Mouse (Mus musculus): ENCODE data around the gene Anapc16. TPM values are rescaled to one million over a fixed set of nuclear protein-coding genes. Genes with fewer than 3 reads are reported as not detected.
A peak's percentile ranks its signal among the peaks of the same experiment; 100 is the strongest.

Anapc16 gene
- polyA plus RNA-seq, 1 experiment from 2014 or later: 39.0 TPM

GRCm38 (mm10) chr10:60028979-60029378 lies 26.0 kb upstream of the Anapc16 start:
- 72% methylated on average over 7 of the region's 7 CpGs for WGBS (ENCODE audit: insufficient replicate concordance)

GRCm38 (mm10) chr10:60028181-60028580 lies 25.2 kb upstream of the Anapc16 start:
- Histone ChIP-seq H3K27ac (replicated peaks) (no peak overlapping the region), H3K36me3 (replicated peaks) (no peaks in the 10 kb centered on the region), H3K4me1 (replicated peaks) (no peaks in the 10 kb centered on the region; the same call in 1 of the 2 replicates), H3K4me3 (replicated peaks) (no peak overlapping the region), H3K9ac (no peak overlapping the region), H3K4me2 (no peak overlapping the region), H3K27me3 (no peaks in the 10 kb centered on the region), H3K9me3 (replicated peaks) (no peaks in the 10 kb centered on the region)
- WGBS (ENCODE audit: insufficient replicate concordance): 55% methylated on average over 7 of the region's 7 CpGs
- no peak for ATAC-seq (ENCODE audit: insufficient read depth)

More at GRCm38 (mm10) chr10:60028979-60029378, 26.0 kb upstream of the Anapc16 start:
- Histone ChIP-seq H3K4me3 (replicated peaks) (no peak overlapping the region), H3K27me3 (no peaks in the 10 kb centered on the region), H3K36me3 (replicated peaks) (no peaks in the 10 kb centered on the region), H3K4me1 (replicated peaks) (no peaks in the 10 kb centered on the region; the same call in 1 of the 2 replicates), H3K4me2 (no peak overlapping the region), H3K27ac (replicated peaks) (no peak overlapping the region), H3K9me3 (replicated peaks) (no peaks in the 10 kb centered on the region), H3K9ac (no peak overlapping the region)
- ATAC-seq (ENCODE audit: insufficient read depth): no peak

GRCm38 (mm10) chr10:60027619-60028084 lies 24.7 kb upstream of the Anapc16 start:
- H3K9ac ChIP-seq: no peak overlapping the region

GRCm38 (mm10) chr10:60026759-60027395 lies 23.9 kb upstream of the Anapc16 start:
- H3K36me3 ChIP-seq (replicated peaks): 0 out of 2 replicates have a peak, but pooled peaks cover 4% of the 10 kb centered on the region
- ATAC-seq (ENCODE audit: insufficient read depth): no peak
- H3K9me3 ChIP-seq (replicated peaks): no peaks in the 10 kb centered on the region
- H3K4me2 ChIP-seq: no peak overlapping the region
- no peak overlapping the region for H3K4me3 ChIP-seq (replicated peaks)
- H3K4me1 ChIP-seq (replicated peaks): no peaks in the 10 kb centered on the region; the same call in 1 of the 2 replicates
- WGBS (ENCODE audit: insufficient replicate concordance): 68% methylated on average over 13 of the region's 13 CpGs
- H3K27me3 ChIP-seq: no peaks in the 10 kb centered on the region
- no peak overlapping the region for H3K9ac ChIP-seq
- no peak overlapping the region for H3K27ac ChIP-seq (replicated peaks)

More at GRCm38 (mm10) chr10:60027619-60028084, 24.7 kb upstream of the Anapc16 start:
- no peak overlapping the region for H3K27ac ChIP-seq (replicated peaks)
- no peak overlapping the region for H3K4me3 ChIP-seq (replicated peaks)
- H3K4me1 ChIP-seq (replicated peaks): no peaks in the 10 kb centered on the region; the same call in 1 of the 2 replicates
- no peaks in the 10 kb centered on the region for H3K27me3 ChIP-seq
- H3K4me2 ChIP-seq: no peak overlapping the region
- H3K36me3 ChIP-seq (replicated peaks): 0 out of 2 replicates have a peak, but pooled peaks cover under 1% of the 10 kb centered on the region
- WGBS (ENCODE audit: insufficient replicate concordance): 54% methylated on average over 2 of the region's 2 CpGs
- no peak for ATAC-seq (ENCODE audit: insufficient read depth)
- no peaks in the 10 kb centered on the region for H3K9me3 ChIP-seq (replicated peaks)

DNA sequence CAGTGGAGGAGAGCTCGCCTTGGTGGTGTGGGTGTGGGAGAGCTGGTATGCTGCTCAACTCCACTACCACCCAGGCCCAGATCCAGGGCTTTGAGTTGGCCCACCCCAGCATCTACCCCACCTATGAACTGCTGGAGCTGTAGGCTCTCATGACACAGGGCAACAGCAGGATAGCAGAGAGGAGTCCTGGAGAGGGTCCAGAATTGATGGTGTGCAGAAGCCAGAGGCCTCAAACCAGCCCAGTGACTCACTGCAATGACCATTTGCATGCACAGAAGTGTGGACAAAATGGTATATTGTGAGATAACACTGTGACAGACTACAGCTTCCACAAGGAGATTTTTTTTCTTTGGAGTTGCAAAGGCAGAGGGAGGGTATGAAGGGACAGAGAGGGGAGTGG lies 20.8 kb upstream of the Anapc16 start:
- WGBS (ENCODE audit: insufficient replicate concordance): 73% methylated on average over 1 of the region's 1 CpGs
- H3K4me1 ChIP-seq (replicated peaks): no peaks in the 10 kb centered on the region; the same call in 1 of the 2 replicates
- H3K36me3 ChIP-seq (replicated peaks): 0 out of 2 replicates have a peak, but pooled peaks cover 4% of the 10 kb centered on the region
- no peaks in the 10 kb centered on the region for H3K27me3 ChIP-seq
- H3K4me2 ChIP-seq: no peak overlapping the region
- no peak overlapping the region for H3K9ac ChIP-seq
- no peak for ATAC-seq (ENCODE audit: insufficient read depth)
- no peaks in the 10 kb centered on the region for H3K9me3 ChIP-seq (replicated peaks)
- no peak overlapping the region for H3K27ac ChIP-seq (replicated peaks)
- H3K4me3 ChIP-seq (replicated peaks): no peak overlapping the region

GRCm38 (mm10) chr10:60019299-60019698 lies 16.4 kb upstream of the Anapc16 start:
- Histone ChIP-seq H3K4me2 (no peak overlapping the region), H3K36me3 (replicated peaks) (peaks cover 21% of the 10 kb centered on the region), H3K27ac (replicated peaks) (no peak overlapping the region), H3K9ac (no peak overlapping the region), H3K9me3 (replicated peaks) (no peaks in the 10 kb centered on the region), H3K4me1 (replicated peaks) (peaks cover 4% of the 10 kb centered on the region; the same call in 1 of the 2 replicates), H3K27me3 (no peaks in the 10 kb centered on the region), H3K4me3 (replicated peaks) (no peak overlapping the region)
- no peak for ATAC-seq (ENCODE audit: insufficient read depth)
- 63% methylated on average over 2 of the region's 2 CpGs for WGBS (ENCODE audit: insufficient replicate concordance)

GRCm38 (mm10) chr10:60016223-60016622 lies 13.3 kb upstream of the Anapc16 start:
- no peak overlapping the region for H3K4me3 ChIP-seq (replicated peaks)
- no peaks in the 10 kb centered on the region for H3K27me3 ChIP-seq
- no peak for ATAC-seq (ENCODE audit: insufficient read depth)
- no peak overlapping the region for H3K9ac ChIP-seq
- H3K4me2 ChIP-seq: no peak overlapping the region
- no peak overlapping the region for H3K27ac ChIP-seq (replicated peaks)
- H3K4me1 ChIP-seq (replicated peaks): peaks cover 5% of the 10 kb centered on the region; the same call in 1 of the 2 replicates
- H3K9me3 ChIP-seq (replicated peaks): no peaks in the 10 kb centered on the region
- peaks cover 26% of the 10 kb centered on the region for H3K36me3 ChIP-seq (replicated peaks)
- WGBS (ENCODE audit: insufficient replicate concordance): 78% methylated on average over 6 of the region's 6 CpGs

DNA sequence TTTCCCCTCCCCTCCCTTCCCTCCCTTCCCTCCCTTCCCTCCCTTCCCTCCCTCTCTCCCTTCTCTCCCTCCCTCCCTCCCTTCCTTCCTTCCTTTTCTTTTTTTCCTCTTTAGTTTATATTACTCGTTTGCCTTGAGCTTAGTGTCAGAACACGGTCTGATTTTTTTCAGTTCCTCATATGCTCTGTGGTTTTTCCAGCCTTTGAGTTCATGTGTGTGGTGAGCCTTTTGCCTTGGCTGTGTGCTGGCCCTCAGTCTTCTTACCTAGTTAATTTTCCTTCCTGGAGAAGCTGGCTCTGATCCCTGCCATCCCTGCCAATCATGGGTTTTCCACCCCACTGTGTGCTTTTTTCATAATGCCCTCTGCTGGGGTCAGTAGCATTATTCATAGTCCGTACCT lies 6.2 kb upstream of the Anapc16 start:
- Histone ChIP-seq H3K4me1 (replicated peaks) (peaks cover 3% of the 10 kb centered on the region; the same call in 1 of the 2 replicates), H3K27ac (replicated peaks) (no peak overlapping the region), H3K4me2 (no peak overlapping the region), H3K36me3 (replicated peaks) (peaks cover 22% of the 10 kb centered on the region; the same call in 1 of the 2 replicates), H3K4me3 (replicated peaks) (no peak overlapping the region), H3K9ac (no peak overlapping the region), H3K9me3 (replicated peaks) (no peaks in the 10 kb centered on the region), H3K27me3 (no peaks in the 10 kb centered on the region)
- WGBS (ENCODE audit: insufficient replicate concordance): 40% methylated on average over 3 of the region's 3 CpGs
- no peak for ATAC-seq (ENCODE audit: insufficient read depth)

DNA sequence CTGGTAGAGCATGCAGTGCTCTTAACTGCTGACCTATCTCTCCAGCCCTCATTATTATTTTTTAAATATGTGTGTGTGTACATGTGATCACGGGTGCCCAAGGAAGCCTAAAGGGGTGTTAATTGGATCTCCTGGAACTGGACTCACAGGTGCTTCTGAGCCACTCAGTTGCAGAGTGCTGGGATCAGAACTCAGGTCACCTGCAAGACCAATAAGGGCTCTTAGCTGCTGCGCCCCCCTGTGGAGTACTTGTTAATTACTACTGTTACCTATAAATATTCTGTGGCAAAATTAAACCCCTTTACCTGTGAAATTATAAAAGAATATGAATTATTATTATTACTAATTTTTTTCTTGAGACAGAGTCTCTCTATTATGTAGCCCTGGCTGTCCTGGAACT lies 2.3 kb upstream of the Anapc16 start:
- no peaks in the 10 kb centered on the region for H3K27me3 ChIP-seq
- ATAC-seq (ENCODE audit: insufficient read depth): no peak
- no peak overlapping the region for H3K27ac ChIP-seq (replicated peaks)
- WGBS (ENCODE audit: insufficient replicate concordance): 51% methylated on average over 2 of the region's 2 CpGs
- peaks cover 19% of the 10 kb centered on the region; the same call in 1 of the 2 replicates for H3K36me3 ChIP-seq (replicated peaks)
- no peak overlapping the region for H3K4me3 ChIP-seq (replicated peaks)
- H3K9ac ChIP-seq: no peak overlapping the region
- H3K4me1 ChIP-seq (replicated peaks): peaks cover 30% of the 10 kb centered on the region
- H3K4me2 ChIP-seq: no peak overlapping the region
- H3K9me3 ChIP-seq (replicated peaks): no peaks in the 10 kb centered on the region

DNA sequence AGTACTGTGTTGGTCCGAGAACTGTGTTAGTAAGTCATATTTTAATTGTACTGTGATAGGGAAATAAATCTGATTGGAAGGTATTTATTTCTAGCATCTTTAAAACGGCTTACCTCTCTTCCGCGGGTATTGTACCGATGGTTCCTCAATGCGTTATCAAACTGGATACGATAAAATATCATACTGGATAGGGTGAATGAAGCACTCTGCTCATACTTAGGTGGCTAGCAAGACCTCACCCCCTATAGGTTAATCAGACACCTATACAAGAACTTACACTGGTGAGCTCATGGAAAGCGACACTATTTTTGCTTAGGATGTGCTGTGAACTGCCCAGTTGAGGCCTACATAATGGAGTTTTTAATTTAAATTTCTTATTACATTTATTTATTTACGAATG lies 912 bp upstream of the Anapc16 start:
- H3K27ac ChIP-seq (replicated peaks): peak overlapping the region; percentile 100
- H3K9me3 ChIP-seq (replicated peaks): no peaks in the 10 kb centered on the region
- ATAC-seq (ENCODE audit: insufficient read depth): no peak
- 64% methylated on average over 9 of the region's 9 CpGs for WGBS (ENCODE audit: insufficient replicate concordance)
- H3K9ac ChIP-seq: peak overlapping the region; percentile 77
- peak overlapping the region; percentile 87 for H3K4me2 ChIP-seq
- peak overlapping the region; percentile 78 for H3K4me3 ChIP-seq (replicated peaks)
- peaks cover 41% of the 10 kb centered on the region for H3K4me1 ChIP-seq (replicated peaks)
- peaks cover 25% of the 10 kb centered on the region; the same call in 1 of the 2 replicates for H3K36me3 ChIP-seq (replicated peaks)
- H3K27me3 ChIP-seq: no peaks in the 10 kb centered on the region

GRCm38 (mm10) chr10:60003213-60003752 lies 348 bp upstream of the Anapc16 start:
- Histone ChIP-seq H3K9me3 (replicated peaks) (no peaks in the 10 kb centered on the region), H3K9ac (peak overlapping the region; percentile 77), H3K4me1 (replicated peaks) (peaks cover 47% of the 10 kb centered on the region), H3K4me2 (peak overlapping the region; percentile 87), H3K4me3 (replicated peaks) (peak overlapping the region; percentile 78), H3K27ac (replicated peaks) (peak overlapping the region; percentile 100), H3K27me3 (no peaks in the 10 kb centered on the region), H3K36me3 (replicated peaks) (peaks cover 23% of the 10 kb centered on the region; the same call in 1 of the 2 replicates)
- WGBS (ENCODE audit: insufficient replicate concordance): 1% methylated on average over 21 of the region's 21 CpGs
- no peak; the same call in 1 of the 2 replicates for ATAC-seq (ENCODE audit: insufficient read depth)

All from liver, embryonic 15.5 days (tissue).